9 mouse cellular contexts compared by ENCODE assay signal in genomic region chr16:21488413-21488812, GRCm38 (mm10).
DNase-seq lines count a peak whose midpoint lies in the region; ATAC-seq and TF ChIP-seq lines count a peak whose summit lies in the region.
"Had no signal": no experiment of that assay in that cellular context is flagged by ENCODE, and none has a peak within 500 bp of the region (broad histone marks: within the 10 kb centered on the region; RNA-seq: fewer than 3 reads in every experiment).

No protein-coding gene starts in this region.

- no peak for ATAC-seq in erythroblast, adult 5-6 weeks (replicated peaks; ENCODE audit: low FRiP score, poor library complexity, severe bottlenecking)

- H3K27ac ChIP-seq in thymus, adult 2 months (ENCODE audit: control insufficient read depth, insufficient read depth, low read length) = no peak overlapping the region
- H3K27ac ChIP-seq in embryonic fibroblast, embryonic 13.5 days (ENCODE audit: insufficient read depth, low read length) = no peak overlapping the region
- no peak overlapping the region for H3K27ac ChIP-seq in kidney, adult 2 months (ENCODE audit: insufficient read depth, low read depth, low read length)
- no peak overlapping the region for H3K27ac ChIP-seq in limb, embryonic 10.5 days
- H3K27ac ChIP-seq: neural tube, embryonic 12.5 days had no signal

- H3K27me3 ChIP-seq in thymus, adult 2 months (ENCODE audit: control insufficient read depth, insufficient read depth, low read length) = no peaks in the 10 kb centered on the region
- H3K27me3 ChIP-seq in kidney, adult 2 months (replicated peaks; ENCODE audit: control insufficient read depth, insufficient read depth, low read length) = no peaks in the 10 kb centered on the region
- H3K27me3 ChIP-seq in limb, embryonic 10.5 days (ENCODE audit: low read depth, poor library complexity, severe bottlenecking) = no peaks in the 10 kb centered on the region
- H3K27me3 ChIP-seq: neural tube, embryonic 12.5 days had no signal

- DNase-seq in thymus, adult 2 months = peak; percentile 44
- no peak for DNase-seq in thymus, adult 18-20 months
- DNase-seq in adrenal gland, postnatal 36 days = peak; percentile 57 to 67
- DNase-seq in kidney, adult 2 months = peak; percentile 59
- DNase-seq in limb, embryonic 10.5 days (ENCODE audit: low spot score) = peak; percentile 58
- peak; percentile 77 for DNase-seq in retina, embryonic 14.5 days (ENCODE audit: low spot score)

- TF ChIP-seq CTCF in thymus, adult 2 months (IDR thresholded peaks at IDR 0.05; ENCODE audit: borderline replicate concordance, control insufficient read depth, extremely low read depth, insufficient read depth, low read length, poor library complexity) = no peak
- TF ChIP-seq CTCF in embryonic fibroblast, embryonic 13.5 days (IDR thresholded peaks at IDR 0.05; ENCODE audit: borderline replicate concordance, insufficient read depth, low read length) = peak; percentile 81
- TF ChIP-seq CTCF in kidney, adult 2 months (conservative IDR thresholded peaks at IDR 0.05; ENCODE audit: insufficient read depth, insufficient read length, low read depth, low read length) = peak; percentile 92

- H3K9me3 ChIP-seq in limb, embryonic 10.5 days (replicated peaks) = no peaks in the 10 kb centered on the region
- H3K9me3 ChIP-seq: neural tube, embryonic 12.5 days had no signal

- H3K36me3 ChIP-seq in thymus, adult 2 months (ENCODE audit: control insufficient read depth, insufficient read depth, low read length) = no peaks in the 10 kb centered on the region
- H3K36me3 ChIP-seq in kidney, adult 2 months (ENCODE audit: control insufficient read depth, insufficient read depth, low read length) = no peaks in the 10 kb centered on the region
- no peaks in the 10 kb centered on the region for H3K36me3 ChIP-seq in limb, embryonic 10.5 days
- H3K36me3 ChIP-seq: neural tube, embryonic 12.5 days had no signal

- H3K4me1 ChIP-seq in thymus, adult 2 months (replicated peaks; ENCODE audit: control insufficient read depth, insufficient read depth, low read length) = no peaks in the 10 kb centered on the region
- no peaks in the 10 kb centered on the region for H3K4me1 ChIP-seq in embryonic fibroblast, embryonic 13.5 days (ENCODE audit: control insufficient read depth, insufficient read depth, low read length)
- H3K4me1 ChIP-seq in kidney, adult 2 months (ENCODE audit: control insufficient read depth, insufficient read depth, low read length) = no peaks in the 10 kb centered on the region; the same call in 1 of the 2 replicates
- H3K4me1 ChIP-seq in limb, embryonic 10.5 days = no peaks in the 10 kb centered on the region

- TF ChIP-seq POLR2A in thymus, adult 2 months (IDR thresholded peaks at IDR 0.05; ENCODE audit: control insufficient read depth, extremely low read depth, insufficient read depth, low read length, poor library complexity) = no peak
- TF ChIP-seq POLR2A in embryonic fibroblast, embryonic 13.5 days (IDR thresholded peaks at IDR 0.05; ENCODE audit: low read depth, low read length) = no peak
- no peak for TF ChIP-seq POLR2A in kidney, adult 2 months (IDR thresholded peaks at IDR 0.05; ENCODE audit: low read depth, low read length)

- H3K4me3 ChIP-seq in thymus, adult 2 months (ENCODE audit: control insufficient read depth, insufficient read depth, low read length) = no peak overlapping the region
- no peak overlapping the region for H3K4me3 ChIP-seq in embryonic fibroblast, embryonic 13.5 days (ENCODE audit: insufficient read depth, low read length)
- H3K4me3 ChIP-seq in kidney, adult 2 months (ENCODE audit: insufficient read depth, low read depth, low read length) = no peak overlapping the region
- no peak overlapping the region for H3K4me3 ChIP-seq in limb, embryonic 10.5 days
- H3K4me3 ChIP-seq: neural tube, embryonic 12.5 days had no signal

- 52% methylated on average over 4 of the region's 4 CpGs for WGBS in thymus, adult 2 months
- 51% methylated on average over 4 of the region's 4 CpGs for WGBS in kidney, adult 2 months
- WGBS in limb, embryonic 10.5 days = 55% methylated on average over 4 of the region's 4 CpGs

Comparison
In these comparisons a context has a peak if more than half of its experiments do, and no peak if none do; other contexts are left out.
1. DNase-seq: peak in thymus, adult 2 months (single experiment), adrenal gland, postnatal 36 days (2 of 2), kidney, adult 2 months (single experiment), limb, embryonic 10.5 days (single experiment) and retina, embryonic 14.5 days (single experiment); none in thymus, adult 18-20 months (0 of 2).